Mouse (Mus musculus) neutrophil, adult 59 days (primary cell): ENCODE data around the gene Brsk2. TPM values are rescaled to one million over a fixed set of nuclear protein-coding genes. Genes with fewer than 3 reads are reported as not detected.

ENCODE experiments used
- total RNA-seq, 2 experiments: library from RNA; stranded (reverse); gene quantifications; 1 replicate in 1 of 2; 2 replicates in 1 of 2; pipeline ENCODE4 v1.2.4; 2023

The Brsk2 gene
- not detected for total RNA-seq

DNA sequence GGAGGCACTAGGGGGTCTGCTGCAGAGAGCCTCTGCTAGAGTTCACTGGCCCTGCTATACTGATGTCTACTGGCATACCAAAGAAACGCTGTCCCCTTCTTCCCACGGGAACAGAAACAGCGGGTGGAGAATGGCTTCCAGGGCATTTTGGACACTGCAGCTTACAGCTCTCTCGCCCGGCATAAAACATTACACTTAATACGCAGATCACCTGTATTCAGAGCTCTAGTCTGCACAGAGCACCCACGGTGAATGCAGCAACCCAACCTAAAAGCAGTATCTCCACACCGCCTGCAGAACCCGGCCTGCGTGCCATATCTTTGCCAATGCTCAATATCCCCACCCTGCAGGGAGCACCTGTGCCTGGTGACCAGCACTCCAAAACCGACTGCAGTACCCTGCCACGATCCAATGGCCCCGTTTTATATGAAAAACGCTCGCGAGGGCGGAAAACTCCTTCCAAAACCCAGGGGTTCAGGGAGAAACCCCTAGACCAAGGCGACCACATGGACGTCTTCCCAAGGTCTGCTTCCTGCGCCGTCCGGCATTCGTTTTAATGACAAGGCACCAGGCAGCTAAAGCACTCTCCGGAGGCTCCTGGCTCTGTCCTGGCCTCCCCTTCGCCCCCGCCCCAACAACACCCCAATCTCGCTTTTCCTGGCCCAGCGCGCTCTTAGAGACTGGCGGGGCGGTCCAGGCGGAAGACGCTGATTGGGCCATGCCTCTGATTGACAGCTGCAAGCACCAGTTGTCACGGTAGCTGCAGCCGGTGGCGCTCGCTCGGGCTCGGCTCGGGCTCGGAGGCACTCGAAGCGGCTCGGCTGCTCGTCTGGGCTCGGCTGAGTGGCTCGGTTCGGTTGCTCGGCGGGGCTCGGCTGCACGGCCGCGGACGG, at the start of gene Brsk2:
Gene Brsk2 (plus strand): TSS at position 846 of the 893 bp plus-strand sequence.

DNA sequence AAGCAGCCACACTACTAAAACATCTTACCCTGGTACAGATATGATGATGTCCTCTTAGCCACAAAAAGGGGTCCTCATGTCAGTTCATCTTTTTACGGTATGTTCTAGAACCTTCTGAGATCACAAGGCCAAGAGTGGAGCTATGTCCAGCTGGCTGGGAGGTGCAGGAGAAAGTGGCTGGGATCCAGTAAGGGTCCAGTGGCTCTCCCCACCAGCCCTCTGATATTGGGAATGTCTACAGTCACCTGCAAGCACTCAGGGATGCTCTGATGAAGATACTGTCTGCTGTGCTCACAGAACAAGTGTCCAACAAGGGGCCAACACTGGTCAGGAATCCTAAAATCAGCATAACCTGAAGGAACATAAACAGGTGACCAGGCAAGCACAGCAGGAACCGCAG, 31.1 kb upstream of the Brsk2 start, which contains the start of gene Tollip:
Gene Tollip (minus strand): TSS at position 101 of the 400 bp plus-strand sequence.

Other genes with a start within 250 kb of the Brsk2 start
- gene Muc5ac, start 160.8 kb upstream of the Brsk2 start, total RNA-seq, result not detected
- gene Muc5b, start 110.7 kb upstream of the Brsk2 start, total RNA-seq, result not detected
- gene Tollip, start 31.2 kb upstream of the Brsk2 start, total RNA-seq, result 10 to 100 TPM; 68.2 to 70.2 TPM
- 10 to 100 TPM; 26.4 to 33.0 TPM for gene Mob2, start 111.3 kb downstream of the Brsk2 start, total RNA-seq
- gene Dusp8, start 146.1 kb downstream of the Brsk2 start, total RNA-seq, result 1 to 10 TPM; 1.2 to 1.9 TPM
- not detected for gene Gm45618, start 171.0 kb downstream of the Brsk2 start, total RNA-seq
- gene Gm39115, start 186.3 kb downstream of the Brsk2 start, total RNA-seq, result not detected
- gene Gm45337, start 194.9 kb downstream of the Brsk2 start, total RNA-seq, result not detected
- gene Gm29735, start 207.4 kb downstream of the Brsk2 start, total RNA-seq, result not detected
- not detected for gene Gm4553, start 216.0 kb downstream of the Brsk2 start, total RNA-seq
- gene Krtap5-2, start 226.3 kb downstream of the Brsk2 start, total RNA-seq, result not detected
- not detected for gene Gm10153, start 240.6 kb downstream of the Brsk2 start, total RNA-seq